Mouse (Mus musculus) megakaryocyte, embryonic 14.5 days (primary cell): ENCODE data around the gene Ahnak2.

ENCODE experiments used
- FLI1 ChIP-seq: IDR thresholded peaks from 2 replicates; pipeline ENCODE4 v1.6.1; 2012; ENCODE audit warnings: low read length, inconsistent platforms, mixed read lengths
- GATA1 ChIP-seq: IDR thresholded peaks from 3 replicates; pipeline ENCODE4 v1.6.1; 2012; ENCODE audit warnings: mixed read lengths, low read length, inconsistent platforms, borderline replicate concordance

DNA sequence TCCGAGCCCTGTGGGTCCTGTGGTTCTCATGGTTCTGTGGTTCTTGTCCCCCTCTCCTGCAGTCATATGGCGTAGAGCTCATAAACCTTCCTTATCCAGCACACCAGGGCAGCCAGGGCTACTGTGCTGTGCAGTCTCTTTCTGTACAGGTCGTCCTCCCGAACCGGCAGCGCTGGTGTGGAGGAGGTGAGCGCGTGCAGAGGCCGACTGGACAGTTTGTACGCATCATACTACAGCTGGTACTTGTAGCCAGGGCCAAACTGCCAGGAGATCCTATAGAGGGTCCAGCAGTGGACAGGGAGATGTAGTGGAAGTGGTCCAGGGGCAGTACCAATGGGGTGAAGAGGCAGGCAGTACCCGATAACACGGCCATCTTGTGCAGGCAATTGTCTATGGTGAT is 51.5 kb downstream of the Ahnak2 start:
- TF ChIP-seq GATA1 (no peak), FLI1 (no peak)
